Mouse (Mus musculus): ENCODE data around the gene Bag3. TPM values are rescaled to one million over a fixed set of nuclear protein-coding genes. Genes with fewer than 3 reads are reported as not detected.
"Not testable (repeated sequence)": the region's sequence is repeated elsewhere in the genome, so short reads cannot be mapped to it uniquely, and the experiment has no call there.

The Bag3 gene
- total RNA-seq, 2 experiments from 2014 or later = 7.0 to 9.8 TPM

GRCm38 (mm10) chr7:128556923-128557430 lies 33.6 kb downstream of the Bag3 start:
- ATAC-seq (replicated peaks; ENCODE audit: poor library complexity, severe bottlenecking) = no peak

DNA sequence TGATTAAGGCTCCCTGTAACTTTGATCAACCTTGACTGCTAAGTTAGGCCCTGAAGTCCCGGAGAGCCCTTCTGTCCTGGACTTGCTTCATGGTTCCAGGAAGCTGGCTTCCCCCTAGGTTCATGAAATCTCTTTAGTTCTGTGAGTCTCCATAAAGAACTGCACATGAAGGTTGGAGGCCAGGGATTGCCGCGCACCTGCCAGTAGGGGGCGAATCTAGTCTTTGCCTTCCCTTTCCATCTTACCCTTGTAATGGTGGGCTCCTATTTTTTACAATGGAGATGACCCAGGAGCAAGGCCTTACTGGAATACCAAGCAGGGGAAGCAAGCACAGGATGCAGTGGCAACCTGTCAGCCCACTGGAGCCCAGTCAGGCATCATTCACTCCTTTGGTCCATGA lies 40.0 kb downstream of the Bag3 start:
- ATAC-seq (replicated peaks; ENCODE audit: poor library complexity, severe bottlenecking) = peak; percentile 76

DNA sequence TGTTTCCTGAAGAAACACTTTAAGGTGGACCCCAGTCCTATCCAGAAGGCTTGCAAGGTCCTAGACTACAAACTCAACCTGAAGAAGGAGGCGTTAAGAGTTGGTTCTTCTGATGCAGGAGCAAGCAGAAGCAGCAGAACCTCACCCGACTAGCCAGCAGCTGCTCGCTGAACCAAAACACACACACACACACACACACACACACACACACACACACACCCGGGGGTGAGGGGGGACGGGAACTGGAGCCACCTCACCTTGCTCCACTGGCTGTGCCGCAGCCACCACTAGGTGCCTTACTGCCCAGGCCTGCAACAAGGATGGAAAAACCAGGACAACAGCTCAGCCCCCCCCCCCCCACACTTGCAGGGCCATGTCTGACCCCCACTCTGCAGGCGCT lies 42.9 kb downstream of the Bag3 start:
- ATAC-seq (replicated peaks; ENCODE audit: poor library complexity, severe bottlenecking) = no peak

GRCm38 (mm10) chr7:128567561-128568244 lies 44.3 kb downstream of the Bag3 start:
- ATAC-seq (replicated peaks; ENCODE audit: poor library complexity, severe bottlenecking) = no peak

DNA sequence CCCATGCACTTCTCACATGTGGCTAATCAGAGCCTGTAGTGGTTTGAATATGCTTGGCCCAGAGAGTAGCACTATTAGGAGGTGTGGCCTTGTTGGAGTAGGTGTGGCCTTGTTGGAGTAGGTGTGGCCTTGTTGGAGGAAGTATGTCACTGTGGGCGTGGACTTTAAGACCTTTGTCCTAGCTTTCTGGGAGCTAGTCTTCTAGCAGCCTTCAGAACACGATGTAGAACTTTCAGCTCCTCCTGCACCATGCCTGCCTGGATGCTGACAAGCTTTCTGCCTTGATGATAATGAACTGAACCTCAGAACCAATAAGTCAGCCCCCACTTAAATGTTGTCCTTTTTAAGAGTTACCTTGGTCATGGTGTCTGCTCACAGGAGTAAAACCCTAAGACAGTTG lies 46.0 kb downstream of the Bag3 start:
- not testable (repeated sequence) for ATAC-seq (replicated peaks; ENCODE audit: poor library complexity, severe bottlenecking)

DNA sequence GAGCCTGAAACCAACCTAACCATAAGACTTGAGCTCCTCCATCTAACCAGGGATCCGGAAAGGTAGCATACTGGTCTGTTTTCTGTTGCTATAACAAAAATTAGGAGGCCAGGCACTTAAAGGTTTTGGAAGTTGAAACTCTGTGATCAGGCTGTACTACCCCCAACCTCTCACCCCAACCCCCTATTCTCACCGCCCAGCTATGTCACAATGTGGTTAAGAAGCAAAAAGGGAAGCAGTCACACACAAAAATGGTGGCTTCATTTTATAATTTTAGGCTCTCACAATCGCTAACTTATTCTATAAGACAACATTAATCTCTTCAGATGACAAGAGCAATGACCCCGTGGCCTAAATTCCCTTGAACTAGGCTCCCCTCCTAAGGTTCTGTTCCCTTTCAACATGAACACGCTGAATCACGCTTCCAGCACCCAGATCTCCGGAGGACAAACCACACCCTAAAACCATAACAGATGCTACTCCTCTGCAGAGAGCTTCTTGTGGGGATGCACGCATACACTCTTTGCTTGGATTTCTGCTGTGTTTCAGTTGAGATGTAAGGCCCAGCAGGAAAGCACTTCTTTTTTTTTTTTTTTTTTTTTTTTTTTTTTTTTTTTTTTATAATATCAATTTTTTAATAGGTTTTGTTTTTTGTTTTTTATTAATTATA lies 46.7 kb downstream of the Bag3 start:
- ATAC-seq (replicated peaks; ENCODE audit: poor library complexity, severe bottlenecking) = peak; percentile 93

DNA sequence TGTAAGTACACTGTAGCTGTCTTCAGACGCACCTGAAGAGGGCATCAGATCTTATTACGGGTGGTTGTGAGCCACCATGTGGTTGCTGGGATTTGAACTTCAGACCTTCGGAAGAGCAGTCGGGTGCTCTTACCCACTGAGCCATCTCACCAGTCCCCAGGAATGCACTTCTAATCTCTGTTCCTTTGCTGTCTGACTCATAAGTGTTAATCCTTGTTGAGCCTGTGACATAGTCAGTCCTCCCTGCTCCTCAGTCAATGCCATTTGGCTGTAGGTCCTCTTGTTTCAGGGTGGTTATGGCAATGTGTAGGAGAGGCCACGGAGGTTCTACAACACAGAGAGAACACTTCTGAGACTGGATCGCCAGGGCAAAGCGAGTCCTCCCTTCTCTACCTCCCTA lies 47.2 kb downstream of the Bag3 start:
- ATAC-seq (replicated peaks; ENCODE audit: poor library complexity, severe bottlenecking) = not testable (repeated sequence)

DNA sequence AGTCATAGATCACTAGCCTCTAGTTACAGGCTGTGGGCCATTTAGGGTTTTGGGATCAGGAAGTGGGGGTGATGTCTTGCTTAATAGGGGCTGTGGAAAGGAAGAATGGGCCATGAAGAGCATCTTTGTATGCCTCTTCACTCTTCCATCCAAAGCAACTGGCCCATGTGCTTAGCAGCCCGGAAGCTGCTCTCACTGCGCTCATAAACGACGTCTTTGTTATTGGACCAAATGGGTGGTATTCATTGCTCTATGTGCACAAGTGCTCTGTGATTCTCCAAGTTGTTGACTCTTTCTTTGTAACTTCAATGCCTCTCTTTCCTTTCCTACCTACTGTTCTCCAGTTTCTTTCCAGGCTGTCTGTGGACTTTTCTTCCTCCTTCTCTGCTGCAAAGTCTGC lies 48.6 kb downstream of the Bag3 start:
- ATAC-seq (replicated peaks; ENCODE audit: poor library complexity, severe bottlenecking) = no peak

GRCm38 (mm10) chr7:128575211-128575610 lies 51.8 kb downstream of the Bag3 start:
- ATAC-seq (replicated peaks; ENCODE audit: poor library complexity, severe bottlenecking) = no peak

GRCm38 (mm10) chr7:128575794-128576193 lies 52.4 kb downstream of the Bag3 start:
- 0 out of 2 replicates have a peak, but pooled peaks have one; percentile 25 for ATAC-seq (replicated peaks; ENCODE audit: poor library complexity, severe bottlenecking)

DNA sequence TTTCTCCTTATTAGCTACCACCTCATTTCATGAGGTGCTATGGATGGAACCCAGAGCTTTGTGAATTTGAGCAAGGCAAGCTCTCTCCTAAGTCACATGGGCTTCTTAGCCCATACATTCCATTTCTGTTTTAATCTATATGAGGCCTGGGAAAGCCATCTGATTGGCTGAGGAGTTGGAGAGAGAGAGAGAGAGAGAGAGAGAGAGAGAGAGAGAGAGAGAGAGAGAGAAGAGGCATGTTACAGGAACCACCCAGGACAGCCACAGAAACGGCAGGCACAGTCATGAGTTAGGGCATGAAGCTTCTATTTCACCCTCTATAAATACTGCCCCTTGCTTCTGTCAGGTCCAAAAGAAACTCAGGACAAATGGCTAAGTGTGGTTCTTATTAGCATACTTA lies 54.2 kb downstream of the Bag3 start:
- ATAC-seq (replicated peaks; ENCODE audit: poor library complexity, severe bottlenecking) = no peak

DNA sequence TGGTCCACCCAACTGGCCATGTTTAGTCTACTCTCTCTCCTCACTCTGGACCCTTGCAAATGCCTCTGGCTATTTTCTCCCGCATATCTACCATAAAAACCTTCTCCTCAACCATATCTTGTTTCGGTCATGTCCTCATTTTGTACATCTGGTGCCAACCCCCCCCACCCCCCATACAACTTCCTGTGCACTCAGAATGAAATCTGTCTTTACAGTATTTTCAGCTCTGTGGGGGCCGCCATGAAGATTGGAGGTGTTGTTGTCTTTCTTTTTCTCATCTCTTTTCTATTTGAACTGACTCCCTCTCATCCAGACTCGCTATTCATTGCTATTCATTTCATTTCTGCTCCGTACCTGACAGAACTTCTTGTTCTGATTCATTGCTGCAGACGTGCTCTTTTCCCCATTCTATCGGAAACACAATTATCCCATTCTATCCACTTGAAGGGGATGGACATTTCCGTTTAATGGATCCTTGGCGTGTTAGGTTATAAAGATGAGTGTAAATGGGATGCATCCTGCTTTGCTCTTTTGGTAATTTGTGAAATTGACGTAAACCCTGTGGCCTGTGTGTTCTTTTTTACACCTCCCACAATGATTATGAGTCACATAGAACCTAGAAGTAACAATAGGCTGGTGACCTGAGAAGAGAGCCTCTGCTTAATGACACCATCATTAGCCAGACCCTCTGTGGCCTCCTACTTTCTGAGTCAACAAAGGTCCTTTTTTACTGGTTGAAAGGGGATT lies 55.0 kb downstream of the Bag3 start:
- no peak for ATAC-seq (replicated peaks; ENCODE audit: poor library complexity, severe bottlenecking)

DNA sequence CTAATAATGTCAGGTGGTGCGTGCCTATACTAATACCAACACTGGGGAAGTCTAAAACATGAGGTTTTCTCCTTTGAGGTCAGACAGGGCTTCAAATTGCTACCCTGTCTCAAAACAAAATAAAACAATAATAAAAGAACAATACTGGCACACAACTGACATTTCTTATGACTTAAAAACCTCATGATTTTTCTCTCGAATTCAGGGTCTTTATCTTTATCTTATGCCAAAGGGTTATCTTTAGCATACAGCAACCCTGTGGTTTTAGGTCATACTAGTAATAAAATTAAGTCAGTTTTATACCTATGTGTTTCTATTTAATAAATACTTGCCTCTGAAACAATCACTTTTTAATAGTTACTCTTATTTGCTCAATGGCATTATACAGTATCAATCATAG lies 56.0 kb downstream of the Bag3 start:
- no peak for ATAC-seq (replicated peaks; ENCODE audit: poor library complexity, severe bottlenecking)

- no peak for ATAC-seq (replicated peaks; ENCODE audit: poor library complexity, severe bottlenecking)
Measured at GRCm38 (mm10) chr7:128580318-128580717, 56.9 kb downstream of the Bag3 start.

DNA sequence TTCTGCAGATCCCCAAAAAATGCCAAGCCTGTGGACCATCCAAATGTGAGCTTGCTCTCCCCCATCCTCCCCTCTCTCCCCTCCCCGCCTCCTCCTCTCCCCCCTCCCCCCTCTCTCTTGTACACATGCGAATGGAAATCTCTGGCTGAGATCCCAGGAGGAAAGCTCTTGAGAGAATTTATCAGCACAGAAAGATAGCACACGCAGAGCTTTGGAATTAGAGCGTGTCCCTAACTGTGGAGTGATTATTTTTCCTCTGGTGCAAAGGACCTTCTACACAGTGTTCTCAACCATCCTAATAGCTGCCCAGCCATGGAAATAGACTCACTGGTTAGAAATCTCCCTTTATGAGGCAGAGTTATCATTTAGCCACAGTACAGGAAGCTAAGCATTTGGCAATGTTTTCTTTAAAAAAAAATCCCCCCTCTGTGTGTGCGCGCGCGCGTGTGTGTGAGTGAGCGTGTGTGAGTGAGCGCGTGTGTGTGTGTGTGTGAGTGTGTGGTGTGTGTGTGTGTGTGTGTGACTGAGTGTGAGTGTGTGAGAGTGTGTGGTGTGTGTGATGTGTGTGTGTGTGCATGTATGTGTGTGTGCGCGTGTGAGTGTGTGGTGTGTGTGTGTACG lies 58.6 kb downstream of the Bag3 start:
- peak; percentile 70 for ATAC-seq (replicated peaks; ENCODE audit: poor library complexity, severe bottlenecking)

- peak; percentile 63 for ATAC-seq (replicated peaks; ENCODE audit: poor library complexity, severe bottlenecking)
Measured at GRCm38 (mm10) chr7:128583213-128583948, 60.0 kb downstream of the Bag3 start.

- no peak for ATAC-seq (replicated peaks; ENCODE audit: poor library complexity, severe bottlenecking)
Measured at GRCm38 (mm10) chr7:128587334-128587933, 64.0 kb downstream of the Bag3 start.

- ATAC-seq (replicated peaks; ENCODE audit: poor library complexity, severe bottlenecking) = no peak
Measured at GRCm38 (mm10) chr7:128591345-128592084, 68.1 kb downstream of the Bag3 start.

All from granulocyte monocyte progenitor cell, adult 5-6 weeks (primary cell).